Mouse (Mus musculus) frontal cortex, adult 2 months (tissue): ENCODE data around the gene Olfr722. TPM values are rescaled to one million over a fixed set of nuclear protein-coding genes. Genes with fewer than 3 reads are reported as not detected.
"Not testable (repeated sequence)": the region's sequence is repeated elsewhere in the genome, so short reads cannot be mapped to it uniquely, and the experiment has no call there.

Source experiments
- DNase-seq, 2 experiments: peaks; one replicate each; pipeline ENCODE4 v3.0.0; 2022; ENCODE audit warnings: low spot score in 1 of 2; ENCODE audit errors: extremely low spot score in 1 of 2
- polyA plus RNA-seq: library from polyadenylated mRNA; depleted of rRNA; stranded (reverse); fragments of >200 nt; gene quantifications from 2 replicates; pipeline ENCODE4 v1.2.3, GENCODE M21; 2012; rRNA removed

The Olfr722 gene
- not detected in 2 replicates for polyA plus RNA-seq

DNA sequence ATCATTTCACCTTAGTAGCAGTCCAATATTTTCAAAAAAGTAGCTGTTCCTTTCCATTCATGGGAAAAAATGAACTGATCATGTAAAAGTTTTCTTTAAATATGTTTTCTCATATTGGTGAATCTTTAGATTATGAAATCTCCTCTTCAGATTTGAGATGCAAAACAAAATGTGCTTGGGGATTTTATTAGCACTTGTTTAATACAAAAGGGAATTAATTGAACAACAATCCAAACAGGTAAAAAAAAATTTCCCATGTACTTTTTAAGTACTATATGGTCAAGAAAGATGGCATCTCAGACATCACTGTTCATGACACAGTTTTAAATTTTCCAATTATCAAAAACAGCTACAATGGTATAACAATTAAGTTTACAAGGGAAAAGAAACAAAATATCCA is at the start of gene Olfr722:
Gene Olfr722 (minus strand): TSS at position 101 of the 400 bp plus-strand sequence.
- no peak for DNase-seq

GRCm38 (mm10) chr14:49931687-49932086 is 29.9 kb upstream of the Olfr722 start, which contains the start of gene Olfr723:
TSS of gene Olfr723 (minus strand) at chr14:49931787.
- not testable (repeated sequence) for DNase-seq

DNA sequence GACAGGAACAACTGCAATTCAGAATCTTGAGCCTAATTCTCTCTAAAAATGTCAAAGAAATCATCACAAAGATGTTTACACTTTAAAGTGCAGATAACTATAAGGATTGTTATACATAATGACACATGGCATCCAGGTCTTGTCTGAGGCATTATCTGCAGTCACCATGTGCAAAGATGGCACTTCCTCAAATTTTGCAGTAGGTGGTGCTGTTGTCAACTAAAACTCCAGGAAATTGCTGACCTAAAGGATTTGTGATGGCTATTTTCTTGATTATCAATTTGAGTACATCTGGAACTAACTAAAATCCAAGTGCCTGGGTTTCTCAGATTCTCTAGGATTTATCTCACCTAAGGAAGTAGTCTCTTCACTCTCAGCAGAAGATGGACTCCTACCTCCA is 41.4 kb downstream of the Olfr722 start:
- peak in 1 of 2 experiments; percentile 27 for DNase-seq

Other genes with a start within 250 kb of the Olfr722 start
- 14.9 and 16.3 TPM in 2 replicates for gene Armh4, start 118.6 kb downstream of the Olfr722 start, polyA plus RNA-seq
- not detected in 2 replicates for gene Olfr723, start 29.8 kb upstream of the Olfr722 start, polyA plus RNA-seq
- gene Olfr724, start 61.3 kb upstream of the Olfr722 start, polyA plus RNA-seq: not detected in 2 replicates
- not detected in 2 replicates for gene Olfr725, start 138.4 kb upstream of the Olfr722 start, polyA plus RNA-seq
- gene Olfr726, start 189.0 kb upstream of the Olfr722 start, polyA plus RNA-seq: 0.06 TPM in 1 of 2 replicates, not detected in the other
- gene Olfr727, start 221.2 kb upstream of the Olfr722 start, polyA plus RNA-seq: 0.08 TPM in 1 of 2 replicates, not detected in the other
- not detected in 2 replicates for gene Olfr728, start 240.7 kb upstream of the Olfr722 start, polyA plus RNA-seq